Comparison of ENCODE assay signal across 22 mouse cellular contexts in the genomic region with DNA sequence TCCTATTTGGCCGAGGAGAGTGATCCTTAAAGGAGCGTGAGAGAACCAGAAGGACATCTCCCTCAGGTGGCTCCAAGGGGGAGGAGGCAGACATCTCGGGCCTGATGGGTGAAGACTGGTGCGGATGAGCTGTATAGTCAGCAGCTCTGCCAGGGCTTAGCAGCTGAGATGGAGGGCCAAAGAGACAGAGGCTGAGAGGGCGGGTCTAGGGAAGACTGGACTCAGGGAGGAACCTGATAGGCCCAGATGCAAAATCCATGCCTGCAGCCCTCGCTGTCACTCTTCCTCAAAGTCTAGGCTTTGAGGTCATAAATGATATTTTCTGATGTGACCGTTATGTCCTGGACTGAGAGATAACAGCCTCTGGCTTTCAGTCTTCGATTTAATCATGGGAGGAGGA. TPM values are rescaled to one million over a fixed set of nuclear protein-coding genes. Genes with fewer than 3 reads are reported as not detected.
A peak's percentile ranks its signal among the peaks of the same experiment; 100 is the strongest.
DNase-seq lines count a peak whose midpoint lies in the region; ATAC-seq and TF ChIP-seq lines count a peak whose summit lies in the region.
"Had no signal": no experiment of that assay in that cellular context is flagged by ENCODE, and none has a peak within 500 bp of the region (broad histone marks: within the 10 kb centered on the region; RNA-seq: fewer than 3 reads in every experiment).

No protein-coding gene starts in this region.

- no peak for TF ChIP-seq POLR2A in heart, adult 2 months (IDR thresholded peaks at IDR 0.05; ENCODE audit: insufficient read depth, low read depth, low read length)

- H3K9ac ChIP-seq in heart, adult 2 months (ENCODE audit: low read depth, low read length), result no peak overlapping the region
- H3K9ac ChIP-seq in midbrain, embryonic 11.5 days (ENCODE audit: low read length), result no peak overlapping the region
- no peak overlapping the region for H3K9ac ChIP-seq in midbrain, postnatal 0 days (replicated peaks; ENCODE audit: low read length, poor library complexity, severe bottlenecking)

- H3K9me3 ChIP-seq in heart, embryonic 10.5 days, result no peaks in the 10 kb centered on the region
- H3K9me3 ChIP-seq in midbrain, embryonic 11.5 days (ENCODE audit: control insufficient read depth, low read length), result no peaks in the 10 kb centered on the region
- no peaks in the 10 kb centered on the region for H3K9me3 ChIP-seq in midbrain, postnatal 0 days (ENCODE audit: low read length)

- intact Hi-C loops in heart, postnatal 25 days (cut with DNase I), result no loop called here
- intact Hi-C loops in heart, adult 2 months (cut with DNase I), result no loop called here

- TF ChIP-seq CTCF in heart, adult 2 months (IDR thresholded peaks at IDR 0.05), result no peak
- TF ChIP-seq CTCF in midbrain, postnatal 0 days (IDR thresholded peaks at IDR 0.05), result no peak

- no peak overlapping the region for H3K4me2 ChIP-seq in midbrain, embryonic 11.5 days
- H3K4me2 ChIP-seq in midbrain, postnatal 0 days (ENCODE audit: low read depth, low read length, poor library complexity, severe bottlenecking), result no peak overlapping the region

- 65% methylated on average over 8 of the region's 8 CpGs for WGBS in heart, embryonic 10.5 days
- 74% methylated on average over 8 of the region's 8 CpGs for WGBS in heart, adult 2 months
- 80% methylated on average over 8 of the region's 8 CpGs for WGBS in midbrain, embryonic 11.5 days
- 79% methylated on average over 8 of the region's 8 CpGs for WGBS in midbrain, postnatal 0 days

- H3K27ac ChIP-seq in heart, embryonic 10.5 days, result 0 out of 2 replicates have a peak overlapping the region, but pooled peaks have one; percentile 2
- no peak overlapping the region for H3K27ac ChIP-seq in heart, adult 2 months
- no peak overlapping the region for H3K27ac ChIP-seq in midbrain, embryonic 11.5 days (ENCODE audit: low read depth, low read length)
- no peak overlapping the region for H3K27ac ChIP-seq in midbrain, postnatal 0 days (ENCODE audit: low read depth, low read length)

- H3K4me3 ChIP-seq in heart, embryonic 10.5 days, result no peak overlapping the region
- H3K4me3 ChIP-seq in heart, adult 2 months, result no peak overlapping the region
- no peak overlapping the region for H3K4me3 ChIP-seq in midbrain, embryonic 11.5 days (ENCODE audit: low read depth, low read length)
- H3K4me3 ChIP-seq in midbrain, postnatal 0 days (ENCODE audit: low read depth, low read length), result no peak overlapping the region

- DNase-seq in heart, adult 11 months, result peak; percentile 89
- DNase-seq in heart, postnatal 25 days (ENCODE audit: low spot score), result no peak
- DNase-seq in heart, embryonic 10.5 days (ENCODE audit: low spot score), result no peak
- no peak for DNase-seq in heart, adult 2 months
- peak; percentile 70 for DNase-seq in midbrain, embryonic 11.5 days (ENCODE audit: low spot score, missing footprints)
- DNase-seq in midbrain, postnatal 0 days (ENCODE audit: low spot score), result no peak
- DNase-seq: adrenal gland, adult 2 months; adrenal gland, adult 8-10 months; adrenal gland, postnatal 10 days; adrenal gland, postnatal 14 days; adrenal gland, postnatal 25 days; adrenal gland, postnatal 36 days; B cell, adult 2 months; cerebellum, adult 11 months; cerebellum, adult 11-12 months; cerebellum, adult 18-20 months had no signal

- H3K36me3 ChIP-seq in heart, embryonic 10.5 days, result no peaks in the 10 kb centered on the region
- H3K36me3 ChIP-seq in heart, adult 2 months (ENCODE audit: control insufficient read depth, insufficient read depth, low read length), result no peaks in the 10 kb centered on the region
- no peaks in the 10 kb centered on the region for H3K36me3 ChIP-seq in midbrain, embryonic 11.5 days (ENCODE audit: control insufficient read depth, insufficient read depth, low read length)
- no peaks in the 10 kb centered on the region for H3K36me3 ChIP-seq in midbrain, postnatal 0 days (ENCODE audit: insufficient read depth, low read length)
- H3K36me3 ChIP-seq: G1E had no signal

- H3K4me1 ChIP-seq in heart, embryonic 10.5 days, result peaks cover 47% of the 10 kb centered on the region
- peaks cover 13% of the 10 kb centered on the region for H3K4me1 ChIP-seq in heart, adult 2 months (ENCODE audit: control insufficient read depth, insufficient read depth, low read length)
- H3K4me1 ChIP-seq in midbrain, embryonic 11.5 days (ENCODE audit: control insufficient read depth, insufficient read depth, low read length), result peaks cover 8% of the 10 kb centered on the region
- H3K4me1 ChIP-seq in midbrain, postnatal 0 days (ENCODE audit: insufficient read depth, low read length), result peaks cover 10% of the 10 kb centered on the region; the same call in 1 of the 2 replicates

- no peak for ATAC-seq in midbrain, embryonic 11.5 days (ENCODE audit: low FRiP score)
- ATAC-seq in midbrain, postnatal 0 days (ENCODE audit: low FRiP score), result no peak
- ATAC-seq: activated CD4-positive, CD25-positive, alpha-beta regulatory T cell, adult 4 months; CD4-positive, CD25-positive, alpha-beta regulatory T cell, adult 4 months; Patski had no signal

- no peak for TF ChIP-seq EP300 in heart, adult 2 months (IDR thresholded peaks at IDR 0.05; ENCODE audit: insufficient read depth, low read depth, low read length)

- H3K79me2 ChIP-seq in heart, adult 2 months (replicated peaks; ENCODE audit: control insufficient read depth, insufficient read depth, low read length), result no peaks in the 10 kb centered on the region

- H3K27me3 ChIP-seq in heart, embryonic 10.5 days (ENCODE audit: insufficient read depth, poor library complexity, severe bottlenecking), result peaks cover 22% of the 10 kb centered on the region
- H3K27me3 ChIP-seq in heart, adult 2 months (ENCODE audit: control insufficient read depth, insufficient read depth, low read length), result no peaks in the 10 kb centered on the region
- H3K27me3 ChIP-seq in midbrain, embryonic 11.5 days (ENCODE audit: control insufficient read depth, insufficient read depth, low read length), result peaks cover 24% of the 10 kb centered on the region
- peaks cover 24% of the 10 kb centered on the region for H3K27me3 ChIP-seq in midbrain, postnatal 0 days (ENCODE audit: insufficient read depth, low read length)
- H3K27me3 ChIP-seq: Patski had no signal

RNA-seq across cellular contexts. Expression of a gene that starts 1.8 kb away (rescaled TPM):
- 10 to 100 TPM; 55.9 to 63.6 TPM for total RNA-seq in heart, postnatal 25 days (2021)
- polyA plus RNA-seq in heart, embryonic 10.5 days (2016; fragmentation: Nextera tagmentation; extraction: Ambion mirVana), result 98.2 and 147 TPM in 2 replicates
- total RNA-seq in heart, adult 2 months (2021), result 10 to 100 TPM; 37.5 to 49.6 TPM
- 53.5 and 69.4 TPM in 2 replicates for polyA plus RNA-seq in heart, adult 2 months (2012; rRNA removed)
- polyA plus RNA-seq in midbrain, embryonic 11.5 days (2014; fragmentation: Nextera tagmentation; extraction: Ambion mirVana), result 34.9 and 39.7 TPM in 2 replicates
- total RNA-seq in midbrain, postnatal 0 days (2014; rRNA removed), result 39.1 and 40.1 TPM in 2 replicates
- 29.8 and 31.6 TPM in 2 replicates for polyA plus RNA-seq in midbrain, postnatal 0 days (2015; fragmentation: Nextera tagmentation; extraction: Ambion mirVana)
- total RNA-seq: CH12.LX, MEL had no signal
- polyA plus RNA-seq: activated CD4-positive, CD25-positive, alpha-beta regulatory T cell, adult 4 months; CD4-positive, CD25-positive, alpha-beta regulatory T cell, adult 4 months; G1E had no signal

Comparison
In these comparisons a context has a peak if more than half of its experiments do, and no peak if none do; other contexts are left out.
1. DNase-seq: peak in heart, adult 11 months (single experiment) and midbrain, embryonic 11.5 days (single experiment); none in heart, postnatal 25 days (single experiment), heart, embryonic 10.5 days (single experiment), heart, adult 2 months (0 of 2) and midbrain, postnatal 0 days (single experiment).